Mouse (Mus musculus): ENCODE data around the gene Mfsd6l. TPM values are rescaled to one million over a fixed set of nuclear protein-coding genes. Genes with fewer than 3 reads are reported as not detected.

Mfsd6l gene
- total RNA-seq, 2 experiments from 2014 or later, result 0.23 TPM; not detected in 1

GRCm38 (mm10) chr11:68593247-68593646 lies 37.3 kb downstream of the Mfsd6l start:
- no peak overlapping the region for H3K27ac ChIP-seq
- H3K4me3 ChIP-seq, result no peak overlapping the region
- TF ChIP-seq CTCF (conservative IDR thresholded peaks at IDR 0.05), result no peak
- no peak for DNase-seq (ENCODE audit: low spot score in 2 of 2)

GRCm38 (mm10) chr11:68597912-68598311 lies 41.9 kb downstream of the Mfsd6l start:
- Histone ChIP-seq H3K27ac (no peak overlapping the region), H3K4me3 (no peak overlapping the region)
- TF ChIP-seq CTCF (conservative IDR thresholded peaks at IDR 0.05), result no peak
- no peak for DNase-seq (ENCODE audit: low spot score in 2 of 2)

GRCm38 (mm10) chr11:68600551-68601021 lies 44.6 kb downstream of the Mfsd6l start:
- TF ChIP-seq CTCF (conservative IDR thresholded peaks at IDR 0.05), result no peak
- Histone ChIP-seq H3K4me3 (no peak overlapping the region), H3K27ac (no peak overlapping the region)
- no peak for DNase-seq (ENCODE audit: low spot score in 2 of 2)

GRCm38 (mm10) chr11:68601486-68601991 lies 45.6 kb downstream of the Mfsd6l start:
- no peak for TF ChIP-seq CTCF (conservative IDR thresholded peaks at IDR 0.05)
- Histone ChIP-seq H3K4me3 (no peak overlapping the region), H3K27ac (no peak overlapping the region)
- DNase-seq (ENCODE audit: low spot score in 2 of 2), result no peak

GRCm38 (mm10) chr11:68602200-68602931 lies 46.4 kb downstream of the Mfsd6l start:
- H3K4me3 ChIP-seq, result no peak overlapping the region
- H3K27ac ChIP-seq, result no peak overlapping the region
- TF ChIP-seq CTCF (conservative IDR thresholded peaks at IDR 0.05), result no peak
- no peak for DNase-seq (ENCODE audit: low spot score in 2 of 2)

GRCm38 (mm10) chr11:68607046-68607445 lies 51.1 kb downstream of the Mfsd6l start:
- Histone ChIP-seq H3K4me3 (no peak overlapping the region), H3K27ac (no peak overlapping the region)
- no peak for DNase-seq (ENCODE audit: low spot score in 2 of 2)
- TF ChIP-seq CTCF (conservative IDR thresholded peaks at IDR 0.05), result no peak

Other genes with a start within 250 kb of the Mfsd6l start
- 1 to 10 TPM; 5.9 to 7.2 TPM for gene Ntn1, start 155.4 kb upstream of the Mfsd6l start, total RNA-seq (2021)
- gene Pik3r5, start 124.1 kb upstream of the Mfsd6l start, total RNA-seq (2021), result 1 to 10 TPM; 1.4 to 1.9 TPM
- 1 to 10 TPM; 1.7 to 1.9 TPM for gene Pik3r6, start 53.2 kb upstream of the Mfsd6l start, total RNA-seq (2021)
- gene Ccdc42, start 30.8 kb downstream of the Mfsd6l start, total RNA-seq (2021), result 1 to 10 TPM; 2.5 to 2.9 TPM
- gene Myh10, start 135.4 kb downstream of the Mfsd6l start, total RNA-seq (2021), result 100 to 1,000 TPM; 139 to 147 TPM

All from layer of hippocampus, adult 2 months (tissue).